Mouse (Mus musculus) liver, adult 2 months (tissue): ENCODE data around the gene Acot8. TPM values are rescaled to one million over a fixed set of nuclear protein-coding genes. Genes with fewer than 3 reads are reported as not detected.
A peak's percentile ranks its signal among the peaks of the same experiment; 100 is the strongest.
"Not testable (repeated sequence)": the region's sequence is repeated elsewhere in the genome, so short reads cannot be mapped to it uniquely, and the experiment has no call there.

Source experiments
- DNase-seq: peaks from one replicate; pipeline ENCODE4 v3.0.0-alpha.2; 2011; ENCODE audit warnings: low read depth, low spot score; ENCODE audit errors: extremely low read depth
- H3K27ac ChIP-seq: fragments of 200-500 bp; replicated peaks from 2 replicates; pipeline ENCODE4 v1.5.1; 2012; ENCODE audit warnings: low read depth, mild to moderate bottlenecking, control low read depth, inconsistent platforms, low read length; ENCODE audit not compliant: insufficient read depth
- H3K27me3 ChIP-seq: fragments of 200-500 bp; 2 replicates; pipeline ENCODE4 v1.6.1; 2012; ENCODE audit warnings: mild to moderate bottlenecking, moderate library complexity, low read length, inconsistent platforms; ENCODE audit not compliant: control insufficient read depth, insufficient read depth
- H3K36me3 ChIP-seq: fragments of 200-500 bp; 2 replicates; pipeline ENCODE4 v1.6.1; 2012; ENCODE audit warnings: low read length, inconsistent platforms; ENCODE audit not compliant: control insufficient read depth, insufficient read depth
- H3K4me1 ChIP-seq: fragments of 200-500 bp; 2 replicates; pipeline ENCODE4 v1.6.1; 2011; ENCODE audit warnings: low read length; ENCODE audit not compliant: control insufficient read depth, insufficient read depth
- H3K4me3 ChIP-seq: fragments of 200-500 bp; 2 replicates; pipeline ENCODE4 v1.5.1; 2011; ENCODE audit warnings: low read depth, mild to moderate bottlenecking, control low read depth, low read length, moderate library complexity; ENCODE audit not compliant: insufficient read depth
- H3K79me2 ChIP-seq: fragments of 200-500 bp; 2 replicates; pipeline ENCODE4 v1.6.1; 2012; ENCODE audit warnings: inconsistent platforms, mild to moderate bottlenecking, low read length, moderate library complexity; ENCODE audit not compliant: control insufficient read depth, insufficient read depth
- H3K9ac ChIP-seq: fragments of 200-500 bp; 2 replicates; pipeline ENCODE4 v1.6.1; 2012; ENCODE audit warnings: low read depth, mild to moderate bottlenecking, control low read depth, inconsistent platforms, low read length
- CTCF ChIP-seq: fragments of 200-500 bp; IDR thresholded peaks from 2 replicates; pipeline ENCODE4 v1.5.1; 2011; ENCODE audit warnings: low read depth, low read length, control low read depth
- POLR2A ChIP-seq: fragments of 200-500 bp; IDR thresholded peaks from 2 replicates; pipeline ENCODE4 v1.6.1; 2011; ENCODE audit warnings: low read length, control low read depth; ENCODE audit not compliant: insufficient read depth; ENCODE audit errors: extremely low read depth
- WGBS: fragments of 180-500 bp; shearing (Covaris S2); methylation state at CpG from one replicate; pipeline ENCODE4 v1.1.7; 2018; 5-methylcytosine and 5-hydroxymethylcytosine counted together
- polyA plus RNA-seq: library from polyadenylated mRNA; depleted of rRNA; stranded (reverse); fragments of >200 nt; gene quantifications from 2 replicates; pipeline ENCODE4 v1.2.3, GENCODE M21; 2012
- total RNA-seq: library from RNA; depleted of rRNA; stranded (reverse); fragments of >200 nt; gene quantifications from 2 replicates; pipeline ENCODE4 v1.2.3, GENCODE M21; 2014

The Acot8 gene
- total and polyA plus RNA-seq, 2 experiments = 25.8 to 46.1 TPM

DNA sequence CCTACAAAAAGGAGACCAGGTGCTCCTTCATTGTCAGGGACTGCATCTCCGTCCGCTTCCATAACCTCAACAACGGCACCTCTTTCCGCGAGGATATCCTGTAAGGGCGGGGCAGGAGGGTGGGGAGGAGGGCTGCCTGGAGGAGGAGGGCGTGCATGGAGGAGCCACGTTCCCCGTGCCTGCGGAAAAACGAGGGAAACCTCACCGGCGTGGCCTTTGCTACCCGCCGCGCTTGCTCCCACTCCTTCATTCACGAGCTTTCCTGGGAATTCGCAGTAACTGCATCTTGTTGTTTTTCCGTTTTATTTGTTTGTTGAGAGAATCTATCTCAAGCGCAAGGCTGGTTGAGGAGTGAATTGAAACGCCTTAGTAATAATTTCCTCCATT is 643 bp upstream of the Acot8 start:
- Histone ChIP-seq H3K79me2 (peaks cover 10% of the 10 kb centered on the region; the same call in 1 of the 2 replicates), H3K4me3 (peak overlapping the region; percentile 68), H3K27me3 (no peaks in the 10 kb centered on the region), H3K27ac (peak overlapping the region; percentile 87), H3K4me1 (peaks cover 9% of the 10 kb centered on the region), H3K9ac (peak overlapping the region; percentile 78), H3K36me3 (no peaks in the 10 kb centered on the region)
- TF ChIP-seq CTCF (no peak), POLR2A (no peak)
- WGBS = 1% methylated on average over 21 of the region's 21 CpGs
- no peak for DNase-seq

DNA sequence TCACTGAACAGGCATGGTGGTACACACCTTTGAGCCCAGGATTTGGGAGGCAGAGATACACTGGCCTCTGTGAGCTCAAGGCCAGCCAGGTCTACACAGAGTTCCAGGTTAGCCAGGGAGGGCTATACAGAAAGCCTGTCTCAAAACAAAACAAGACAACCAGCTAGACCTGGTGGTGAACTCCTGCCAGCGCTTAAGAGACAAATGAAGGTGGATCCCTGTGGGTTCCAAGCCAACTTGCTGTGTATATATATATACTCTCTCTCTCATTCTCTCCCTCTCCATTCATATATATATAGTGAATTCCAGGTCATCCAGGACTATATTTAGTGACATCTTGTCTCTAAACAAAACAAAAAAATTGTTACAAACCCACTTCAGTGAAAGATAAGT is 765 bp downstream of the Acot8 start:
- Histone ChIP-seq H3K4me1 (peaks cover 9% of the 10 kb centered on the region), H3K36me3 (no peaks in the 10 kb centered on the region), H3K9ac (peak overlapping the region; percentile 87; the same call in 1 of the 2 replicates), H3K27me3 (no peaks in the 10 kb centered on the region), H3K27ac (peak overlapping the region; percentile 76), H3K4me3 (peak overlapping the region; percentile 77), H3K79me2 (peaks cover 10% of the 10 kb centered on the region; the same call in 1 of the 2 replicates)
- 23% methylated on average over 1 of the region's 1 CpGs for WGBS
- TF ChIP-seq POLR2A (no peak), CTCF (no peak)
- DNase-seq = no peak

DNA sequence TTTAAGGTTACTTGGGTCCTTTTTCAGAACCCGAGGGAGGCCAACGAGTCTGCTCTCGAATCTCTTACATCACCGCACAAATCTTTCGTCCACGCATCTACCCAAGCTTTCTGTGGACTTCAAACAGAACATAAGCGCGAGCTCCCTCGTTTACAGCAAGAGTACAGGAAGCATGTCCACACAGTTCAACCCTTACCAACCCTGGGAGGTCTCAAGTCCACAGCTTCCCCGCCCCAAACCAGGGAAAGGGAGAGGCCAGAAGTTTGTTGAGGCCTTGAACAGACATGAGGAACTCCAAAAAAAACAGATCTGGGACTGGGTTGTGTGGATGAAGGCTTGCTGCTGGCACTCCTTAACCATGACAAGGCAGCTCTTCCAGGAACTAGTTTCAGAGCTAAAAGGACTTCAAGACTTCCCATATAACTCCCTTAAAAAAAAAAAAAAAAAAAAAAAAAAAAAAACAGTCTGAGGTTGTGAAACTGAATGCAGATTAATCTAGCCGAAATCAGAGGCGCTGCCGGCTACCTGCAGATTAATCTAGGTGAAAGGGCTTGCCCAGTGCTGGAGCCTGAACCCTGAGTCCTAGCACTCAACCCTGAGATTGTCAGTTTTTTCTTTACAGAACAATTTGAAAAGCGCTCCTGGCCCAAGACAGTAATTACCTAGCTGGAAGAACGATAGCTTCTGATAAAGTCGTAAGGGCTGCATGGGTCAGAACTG is 1.3 kb downstream of the Acot8 start:
- Histone ChIP-seq H3K27me3 (no peaks in the 10 kb centered on the region), H3K4me1 (peaks cover 9% of the 10 kb centered on the region), H3K27ac (peak overlapping the region; percentile 76), H3K36me3 (no peaks in the 10 kb centered on the region), H3K4me3 (peak overlapping the region; percentile 77), H3K9ac (peak overlapping the region; percentile 42), H3K79me2 (peaks cover 10% of the 10 kb centered on the region; the same call in 1 of the 2 replicates)
- WGBS = 28% methylated on average over 16 of the region's 16 CpGs
- TF ChIP-seq CTCF = no peak
- no peak for TF ChIP-seq POLR2A
- peak; percentile 73 for DNase-seq

DNA sequence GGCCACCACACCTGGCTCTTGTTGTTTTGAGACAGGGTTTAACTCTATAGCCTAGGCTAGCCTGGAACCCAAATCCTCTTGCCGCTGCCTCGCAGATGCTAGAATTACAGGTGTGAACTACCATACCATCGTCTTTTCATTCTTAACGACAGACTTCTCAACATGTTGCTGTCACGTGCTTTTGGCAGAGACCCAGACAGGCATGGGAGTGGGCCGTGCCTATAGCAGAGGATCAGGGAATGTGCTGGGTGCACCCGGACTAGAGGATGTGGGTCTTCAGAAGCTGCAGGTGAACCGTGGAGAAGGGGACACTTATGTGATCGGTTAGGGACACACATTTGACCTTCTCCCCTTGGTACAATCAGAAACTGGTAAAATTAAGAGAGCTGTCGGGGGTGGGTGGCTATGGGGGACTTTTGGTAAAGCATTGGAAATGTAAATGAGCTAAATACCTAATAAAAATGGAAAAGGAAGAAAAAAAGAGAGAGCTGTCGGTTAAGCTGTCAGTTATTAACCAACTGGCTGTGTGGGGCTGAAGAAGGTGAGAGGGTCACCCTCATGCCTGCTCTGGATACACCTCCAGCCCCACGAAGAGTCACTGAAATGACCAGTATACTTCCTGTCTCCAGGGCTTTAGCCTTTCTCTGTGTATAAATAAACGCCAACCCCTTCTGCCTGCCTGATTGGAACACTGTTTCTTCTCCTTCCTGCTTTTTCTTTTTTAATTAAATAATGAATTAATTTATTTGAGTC is 4.3 kb downstream of the Acot8 start:
- TF ChIP-seq POLR2A = no peak
- no peak for TF ChIP-seq CTCF
- H3K4me3 ChIP-seq = no peak overlapping the region
- H3K27ac ChIP-seq = no peak overlapping the region
- WGBS = 82% methylated on average over 13 of the region's 13 CpGs
- DNase-seq = no peak
- H3K9ac ChIP-seq = no peak overlapping the region
- peaks cover 10% of the 10 kb centered on the region; the same call in 1 of the 2 replicates for H3K79me2 ChIP-seq
- H3K27me3 ChIP-seq = no peaks in the 10 kb centered on the region
- peaks cover 13% of the 10 kb centered on the region for H3K36me3 ChIP-seq
- H3K4me1 ChIP-seq = peaks cover 9% of the 10 kb centered on the region

DNA sequence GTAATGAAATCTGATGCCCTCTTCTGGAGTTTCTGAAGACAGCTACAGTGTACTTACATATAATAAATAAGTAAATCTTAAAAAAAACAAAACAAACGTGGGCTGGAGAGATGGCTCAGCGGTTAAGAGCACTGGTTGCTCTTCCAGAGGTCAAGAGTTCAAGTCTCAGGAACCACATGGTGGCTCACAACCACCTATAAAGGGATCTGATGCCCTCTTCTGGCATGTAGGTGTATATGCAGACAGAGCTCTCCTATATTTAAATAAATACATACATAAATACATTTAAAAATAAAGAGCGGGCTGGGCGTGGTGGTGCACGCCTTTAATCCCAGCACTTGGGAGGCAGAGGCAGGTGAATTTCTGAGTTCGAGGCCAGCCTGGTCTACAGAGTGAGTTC is 6.1 kb downstream of the Acot8 start:
- peaks cover 16% of the 10 kb centered on the region for H3K36me3 ChIP-seq
- H3K27me3 ChIP-seq, H3K27ac ChIP-seq, H3K79me2 ChIP-seq, H3K4me1 ChIP-seq, H3K9ac ChIP-seq, H3K4me3 ChIP-seq: not testable (repeated sequence)
- WGBS = 62% methylated on average over 6 of the region's 6 CpGs
- DNase-seq = peak; percentile 47

DNA sequence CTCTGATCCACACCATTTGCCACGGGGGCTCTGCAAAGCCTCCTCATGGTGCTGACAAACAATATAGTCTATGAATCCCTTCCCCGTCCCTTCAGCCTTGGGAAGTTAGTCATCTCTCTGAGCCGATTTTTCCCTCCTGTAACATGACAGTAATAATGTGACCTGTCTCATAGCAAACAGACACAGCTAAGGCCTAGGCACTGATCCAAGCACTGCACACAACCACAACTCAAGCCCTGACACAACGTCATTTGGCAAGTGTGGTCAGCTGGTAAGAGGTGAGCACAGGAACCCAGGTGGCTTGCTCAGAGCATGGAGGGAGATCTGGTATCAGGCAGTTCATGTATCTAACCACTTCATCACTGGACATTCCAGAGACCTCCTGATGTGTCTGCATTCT is 8.8 kb downstream of the Acot8 start:
- no peak for DNase-seq
- TF ChIP-seq POLR2A (no peak), CTCF (no peak)
- H3K9ac ChIP-seq = no peak overlapping the region
- no peaks in the 10 kb centered on the region for H3K27me3 ChIP-seq
- H3K79me2 ChIP-seq = no peaks in the 10 kb centered on the region
- no peak overlapping the region for H3K27ac ChIP-seq
- peaks cover 12% of the 10 kb centered on the region for H3K4me1 ChIP-seq
- peaks cover 20% of the 10 kb centered on the region for H3K36me3 ChIP-seq
- WGBS = 70% methylated on average over 4 of the region's 4 CpGs
- no peak overlapping the region for H3K4me3 ChIP-seq
